ENCODE assay signal across 8 mouse cellular contexts in the genomic region with DNA sequence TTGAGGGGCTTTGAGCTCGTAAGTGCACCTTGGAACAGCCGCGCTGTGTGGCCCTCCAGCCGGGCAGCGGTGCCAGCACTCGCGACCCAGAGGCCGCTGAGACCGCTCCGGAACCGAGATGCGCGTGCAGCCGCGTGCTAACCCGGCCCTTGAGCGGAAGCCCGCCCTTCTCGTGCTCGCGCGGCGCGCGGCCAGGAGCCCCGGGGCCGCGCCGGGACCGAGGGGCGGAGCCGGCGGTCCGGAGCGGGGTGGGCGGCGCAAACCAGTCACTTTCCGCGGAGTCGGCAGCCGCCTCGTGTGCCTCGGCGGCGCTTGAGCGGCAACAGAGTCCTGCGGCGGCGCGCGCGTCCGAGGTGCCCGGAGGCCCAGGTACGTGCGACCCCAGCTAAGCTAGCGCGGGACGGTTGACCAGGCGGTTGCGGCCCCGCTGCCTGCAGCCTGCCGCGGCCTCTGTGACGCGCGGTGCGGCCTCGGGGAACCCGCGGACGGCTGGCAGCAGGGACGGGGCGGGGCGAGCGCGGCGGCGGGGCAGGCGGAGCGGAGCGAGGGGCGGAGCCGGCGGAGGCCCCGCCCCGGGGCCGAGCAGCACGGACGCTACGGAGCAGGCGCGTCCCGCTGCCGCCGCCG. TPM values are rescaled to one million over a fixed set of nuclear protein-coding genes. Genes with fewer than 3 reads are reported as not detected.
DNase-seq lines count a peak whose midpoint lies in the region; ATAC-seq lines count a peak whose summit lies in the region.

A gene (plus strand): TSS at position 269 of the 627 bp plus-strand sequence.

- H3K36me3 ChIP-seq in forebrain, embryonic 11.5 days (ENCODE audit: control insufficient read depth, insufficient read depth, low read length), result no peaks in the 10 kb centered on the region
- H3K36me3 ChIP-seq in heart, embryonic 16.5 days (ENCODE audit: control insufficient read depth, insufficient read depth), result no peaks in the 10 kb centered on the region
- 0 out of 2 replicates have a peak, but pooled peaks cover 10% of the 10 kb centered on the region for H3K36me3 ChIP-seq in liver, embryonic 15.5 days (replicated peaks)
- no peaks in the 10 kb centered on the region for H3K36me3 ChIP-seq in neural tube, embryonic 12.5 days

- H3K4me2 ChIP-seq in forebrain, embryonic 11.5 days (ENCODE audit: low read depth, low read length, severe bottlenecking), result peak within 1 kb of the TSS; percentile 94
- peak within 1 kb of the TSS; percentile 98 for H3K4me2 ChIP-seq in heart, embryonic 16.5 days (ENCODE audit: low read depth, low read length)
- H3K4me2 ChIP-seq in liver, embryonic 15.5 days, result peak within 1 kb of the TSS; percentile 99
- H3K4me2 ChIP-seq in neural tube, embryonic 12.5 days (replicated peaks), result peak within 1 kb of the TSS; percentile 97

- H3K4me1 ChIP-seq in forebrain, embryonic 11.5 days (replicated peaks; ENCODE audit: control insufficient read depth, insufficient read depth, low read length), result peaks cover 6% of the 10 kb centered on the region
- H3K4me1 ChIP-seq in heart, embryonic 16.5 days (ENCODE audit: control insufficient read depth, insufficient read depth, low read length), result peaks cover 23% of the 10 kb centered on the region
- peaks cover 46% of the 10 kb centered on the region for H3K4me1 ChIP-seq in liver, embryonic 15.5 days (replicated peaks)
- H3K4me1 ChIP-seq in neural tube, embryonic 12.5 days, result peaks cover 26% of the 10 kb centered on the region

- no peaks in the 10 kb centered on the region for H3K27me3 ChIP-seq in forebrain, embryonic 11.5 days (ENCODE audit: control insufficient read depth, insufficient read depth, low read length)
- no peaks in the 10 kb centered on the region for H3K27me3 ChIP-seq in heart, embryonic 16.5 days (ENCODE audit: control insufficient read depth, insufficient read depth, low read length)
- H3K27me3 ChIP-seq in liver, embryonic 15.5 days, result no peaks in the 10 kb centered on the region
- H3K27me3 ChIP-seq in neural tube, embryonic 12.5 days (replicated peaks), result no peaks in the 10 kb centered on the region

- no peaks in the 10 kb centered on the region for H3K9me3 ChIP-seq in forebrain, embryonic 11.5 days (ENCODE audit: control insufficient read depth, low read length)
- H3K9me3 ChIP-seq in heart, embryonic 16.5 days (replicated peaks; ENCODE audit: control insufficient read depth, low read length), result no peaks in the 10 kb centered on the region
- no peaks in the 10 kb centered on the region for H3K9me3 ChIP-seq in liver, embryonic 15.5 days (replicated peaks)
- H3K9me3 ChIP-seq in neural tube, embryonic 12.5 days, result no peaks in the 10 kb centered on the region

- peak within 1 kb of the TSS; percentile 79 for H3K9ac ChIP-seq in forebrain, embryonic 11.5 days (ENCODE audit: low read length)
- H3K9ac ChIP-seq in heart, embryonic 16.5 days (ENCODE audit: low read length), result peak within 1 kb of the TSS; percentile 90
- H3K9ac ChIP-seq in liver, embryonic 15.5 days, result peak within 1 kb of the TSS; percentile 88
- H3K9ac ChIP-seq in neural tube, embryonic 12.5 days, result peak within 1 kb of the TSS; percentile 88

- under 1% methylated on average over 76 of the region's 97 CpGs for WGBS in forebrain, embryonic 11.5 days
- under 1% methylated on average over 85 of the region's 97 CpGs for WGBS in heart, embryonic 16.5 days
- under 1% methylated on average over 79 of the region's 97 CpGs for WGBS in liver, embryonic 15.5 days (ENCODE audit: insufficient replicate concordance)
- under 1% methylated on average over 90 of the region's 97 CpGs for WGBS in neural tube, embryonic 12.5 days

- DNase-seq in CD8-positive naive resting alpha-beta T cell, adult 2 months (ENCODE audit: low read depth in 2 of 2, low spot score in 2 of 2), result peak; percentile 89 to 91
- DNase-seq in c-Kit-positive CD71-negative TER-119-negative erythroid progenitor cells, embryonic 14.5 days (ENCODE audit: low read depth), result peak; percentile 70
- peak; percentile 95 for DNase-seq in forebrain, embryonic 11.5 days (ENCODE audit: low spot score)
- peak; percentile 94 to 97 for DNase-seq in kidney, postnatal 36 days
- peak; percentile 77 for DNase-seq in telencephalon, adult 2 months (ENCODE audit: low read depth, low spot score)

- H3K4me3 ChIP-seq in forebrain, embryonic 11.5 days (ENCODE audit: low read depth, low read length), result peak within 1 kb of the TSS; percentile 94
- peak within 1 kb of the TSS; percentile 94 for H3K4me3 ChIP-seq in heart, embryonic 16.5 days (ENCODE audit: low read length)
- peak within 1 kb of the TSS; percentile 92 for H3K4me3 ChIP-seq in liver, embryonic 15.5 days (replicated peaks)
- H3K4me3 ChIP-seq in neural tube, embryonic 12.5 days, result peak within 1 kb of the TSS; percentile 93

- H3K27ac ChIP-seq in forebrain, embryonic 11.5 days (ENCODE audit: low read depth, low read length), result peak within 1 kb of the TSS; percentile 92
- H3K27ac ChIP-seq in heart, embryonic 16.5 days (ENCODE audit: low read length), result peak within 1 kb of the TSS; percentile 98
- peak within 1 kb of the TSS; percentile 95 for H3K27ac ChIP-seq in liver, embryonic 15.5 days (replicated peaks)
- peak within 1 kb of the TSS; percentile 93 for H3K27ac ChIP-seq in neural tube, embryonic 12.5 days

- ATAC-seq in forebrain, embryonic 11.5 days (replicated peaks; ENCODE audit: low FRiP score), result peak; percentile 90
- ATAC-seq in heart, embryonic 16.5 days (replicated peaks; ENCODE audit: extremely low read depth, insufficient read depth, low FRiP score), result peak; percentile 95
- peak; percentile 92 for ATAC-seq in liver, embryonic 15.5 days (ENCODE audit: insufficient read depth)
- peak; percentile 95 for ATAC-seq in neural tube, embryonic 12.5 days (ENCODE audit: low FRiP score, low read depth)

RNA-seq across cellular contexts. Expression of the gene that starts here (rescaled TPM):
- polyA plus RNA-seq in forebrain, embryonic 11.5 days (2014; fragmentation: Nextera tagmentation; extraction: Ambion mirVana), result 12.1 and 12.5 TPM in 2 replicates
- polyA plus RNA-seq in heart, embryonic 16.5 days (2015; fragmentation: Nextera tagmentation; extraction: Ambion mirVana), result 5.5 and 6.3 TPM in 2 replicates
- polyA plus RNA-seq in liver, embryonic 15.5 days (2015; fragmentation: Nextera tagmentation; extraction: Ambion mirVana), result 3.3 and 3.4 TPM in 2 replicates
- 12.2 and 13.2 TPM in 2 replicates for polyA plus RNA-seq in neural tube, embryonic 12.5 days (2016; fragmentation: Nextera tagmentation; extraction: Ambion mirVana)

Comparison
In these comparisons a context has a peak if more than half of its experiments do, and no peak if none do; other contexts are left out.
1. Peak in every context shown above with its lines: DNase-seq, ATAC-seq, H3K4me3 ChIP-seq and H3K27ac ChIP-seq.